Mouse (Mus musculus): ENCODE measurements around the gene Hsf2bp. TPM values are rescaled to one million over a fixed set of nuclear protein-coding genes. Genes with fewer than 3 reads are reported as not detected.

Gene Hsf2bp
- total and polyA plus RNA-seq, 3 experiments, result 0.34 to 1.0 (median 0.75) TPM

DNA sequence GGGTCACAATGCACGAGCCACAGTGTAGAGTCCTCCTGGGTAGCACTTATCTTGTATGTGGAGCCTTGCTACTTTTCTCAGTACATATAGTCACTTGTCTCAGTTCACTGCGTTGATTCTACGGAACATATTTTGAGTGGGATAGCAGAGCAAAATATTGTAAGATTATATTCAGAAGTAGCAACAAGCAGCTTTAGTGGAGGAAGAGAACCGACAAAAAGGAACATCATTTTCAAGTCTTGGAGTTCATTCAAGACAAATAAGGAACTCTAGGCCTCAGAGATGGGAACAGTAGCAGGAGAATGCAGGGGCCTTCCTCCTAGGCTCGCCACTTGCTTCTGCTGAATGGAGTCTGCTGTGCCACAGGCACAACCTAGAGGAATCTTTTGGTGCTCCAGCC, 10.4 kb upstream of the Hsf2bp start:
- dilution Hi-C loops (cut with MboI; ENCODE audit: extremely low pct_ligation_motif_present, extremely low pct_unique_long_range_greater_than_20kb, low sequenced_read_pairs), result no loop called here
- Histone ChIP-seq H3K79me2 (replicated peaks; ENCODE audit: control insufficient read depth, extremely low read depth, insufficient read depth, poor library complexity, severe bottlenecking) (peaks cover 51% of the 10 kb centered on the region), H3K9me3 (replicated peaks; ENCODE audit: low read length) (no peaks in the 10 kb centered on the region), H3K9ac (ENCODE audit: insufficient read depth, low read depth) (no peak overlapping the region), H3K27ac (ENCODE audit: insufficient read depth, low read depth) (no peak overlapping the region), H3K4me2 (ENCODE audit: insufficient read depth, low read depth, poor library complexity, severe bottlenecking) (no peak overlapping the region), H3K4me3 (replicated peaks in 1 of 3; ENCODE audit: low read depth in 2 of 3, low read length in 2 of 3, poor library complexity in 1 of 3) (no peak overlapping the region), H3K27me3 (replicated peaks) (no peaks in the 10 kb centered on the region), H3K36me3 (replicated peaks in 1 of 2; ENCODE audit: control insufficient read depth in 1 of 2, insufficient read depth in 1 of 2, low read length in 1 of 2) (peaks cover 58 to 98% of the 10 kb centered on the region in 2 experiments), H3K4me1 (ENCODE audit: control insufficient read depth in 1 of 2, insufficient read depth in 2 of 2) (peaks cover 0 to 22% of the 10 kb centered on the region in 2 experiments; a peak in 2 of 4 replicates)
- in situ Hi-C loops (cut with MboI; ENCODE audit: low pct_ligation_motif_present, low pct_unique_long_range_greater_than_20kb, low sequenced_read_pairs), result no loop called here
- TF ChIP-seq TBP (conservative IDR thresholded peaks at IDR 0.05; ENCODE audit: low read depth, low read length) (no peak), ZC3H11A (IDR thresholded peaks at IDR 0.05; ENCODE audit: low read depth, low read length) (no peak), MAZ (IDR thresholded peaks at IDR 0.05; ENCODE audit: low read depth, low read length) (no peak), MXI1 (IDR thresholded peaks at IDR 0.05; ENCODE audit: low read depth, low read length) (no peak), ELF1 (IDR thresholded peaks at IDR 0.05; ENCODE audit: low read depth, low read length) (no peak), NELFE (IDR thresholded peaks at IDR 0.05; ENCODE audit: low read depth, low read length) (no peak), ZMIZ1 (IDR thresholded peaks at IDR 0.05; ENCODE audit: low read depth, low read length) (no peak), ETS1 (conservative IDR thresholded peaks at IDR 0.05; ENCODE audit: low read depth, low read length) (no peak), PAX5 (IDR thresholded peaks at IDR 0.05; ENCODE audit: low read length) (no peak), POLR2A (IDR thresholded peaks at IDR 0.05; ENCODE audit: low read depth, low read length) (no peak), RAD21 (IDR thresholded peaks at IDR 0.05; ENCODE audit: low read depth, low read length) (no peak), HCFC1 (IDR thresholded peaks at IDR 0.05; ENCODE audit: low read depth, low read length) (no peak), USF1 (IDR thresholded peaks at IDR 0.05; ENCODE audit: low read depth, low read length) (no peak), MEF2A (IDR thresholded peaks at IDR 0.05; ENCODE audit: borderline replicate concordance, low read depth, low read length) (no peak), CHD1 (IDR thresholded peaks at IDR 0.05; ENCODE audit: low read depth, low read length) (no peak), JUND (conservative IDR thresholded peaks at IDR 0.05; ENCODE audit: low read depth, low read length) (no peak)
- DNase-seq (ENCODE audit: extremely low read depth), result no peak

DNA sequence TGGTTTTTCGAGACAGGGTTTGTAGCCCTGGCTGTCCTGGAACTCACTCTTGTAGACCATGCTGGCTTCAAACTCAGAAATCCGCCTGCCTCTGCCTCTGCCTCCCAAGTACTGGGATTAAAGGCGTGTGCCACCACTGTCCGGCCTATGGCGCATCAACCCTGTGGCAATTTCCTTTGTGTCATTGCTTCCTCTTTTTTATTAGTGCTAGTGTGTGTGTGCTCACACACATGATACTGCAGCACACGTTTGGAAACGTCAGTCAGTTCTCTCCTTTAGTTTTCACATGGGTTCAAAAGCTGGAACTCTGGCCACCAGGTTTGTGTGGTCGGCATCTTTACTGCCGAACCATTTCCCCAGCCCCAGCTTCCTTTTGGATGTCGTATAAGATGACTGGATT, 4.1 kb upstream of the Hsf2bp start:
- Histone ChIP-seq H3K27ac (ENCODE audit: insufficient read depth, low read depth) (no peak overlapping the region), H3K79me2 (replicated peaks; ENCODE audit: control insufficient read depth, extremely low read depth, insufficient read depth, poor library complexity, severe bottlenecking) (peaks cover 87% of the 10 kb centered on the region), H3K4me2 (ENCODE audit: insufficient read depth, low read depth, poor library complexity, severe bottlenecking) (no peak overlapping the region), H3K4me3 (replicated peaks in 1 of 3; ENCODE audit: low read depth in 2 of 3, low read length in 2 of 3, poor library complexity in 1 of 3) (no peak overlapping the region), H3K9ac (ENCODE audit: insufficient read depth, low read depth) (no peak overlapping the region), H3K27me3 (replicated peaks) (no peaks in the 10 kb centered on the region), H3K4me1 (ENCODE audit: control insufficient read depth in 1 of 2, insufficient read depth in 2 of 2) (peaks cover 5 to 64% of the 10 kb centered on the region in 2 experiments; a peak in 3 of 4 replicates), H3K9me3 (replicated peaks; ENCODE audit: low read length) (no peaks in the 10 kb centered on the region), H3K36me3 (replicated peaks in 1 of 2; ENCODE audit: control insufficient read depth in 1 of 2, insufficient read depth in 1 of 2, low read length in 1 of 2) (peaks cover 14 to 72% of the 10 kb centered on the region in 2 experiments)
- dilution Hi-C loops (cut with MboI; ENCODE audit: extremely low pct_ligation_motif_present, extremely low pct_unique_long_range_greater_than_20kb, low sequenced_read_pairs), result no loop called here
- no peak for DNase-seq (ENCODE audit: extremely low read depth)
- in situ Hi-C loops (cut with MboI; ENCODE audit: low pct_ligation_motif_present, low pct_unique_long_range_greater_than_20kb, low sequenced_read_pairs), result no loop called here
- TF ChIP-seq ETS1 (conservative IDR thresholded peaks at IDR 0.05; ENCODE audit: low read depth, low read length), result no peak
- TF ChIP-seq EP300 (IDR thresholded peaks at IDR 0.05; ENCODE audit: low read length), result no peak
- no peak for TF ChIP-seq USF2 (conservative IDR thresholded peaks at IDR 0.05; ENCODE audit: low read depth, low read length)
- TF ChIP-seq ZKSCAN1 (IDR thresholded peaks at IDR 0.05; ENCODE audit: borderline replicate concordance, low read depth, low read length), result no peak
- no peak for TF ChIP-seq MXI1 (IDR thresholded peaks at IDR 0.05; ENCODE audit: low read depth, low read length)
- no peak for TF ChIP-seq JUN (IDR thresholded peaks at IDR 0.05; ENCODE audit: insufficient read depth, low read depth, low read length)
- TF ChIP-seq UBTF (IDR thresholded peaks at IDR 0.05; ENCODE audit: low read depth, low read length), result no peak
- no peak for TF ChIP-seq E2F4 (IDR thresholded peaks at IDR 0.05; ENCODE audit: insufficient replicate concordance, low read depth, low read length)
- no peak for TF ChIP-seq CHD1 (IDR thresholded peaks at IDR 0.05; ENCODE audit: low read depth, low read length)
- no peak for TF ChIP-seq CHD2 (IDR thresholded peaks at IDR 0.05; ENCODE audit: low read length)
- no peak for TF ChIP-seq ZNF384 (IDR thresholded peaks at IDR 0.05; ENCODE audit: low read depth, low read length)
- TF ChIP-seq POLR2AphosphoS2 (IDR thresholded peaks at IDR 0.05; ENCODE audit: low read depth, low read length), result no peak
- no peak for TF ChIP-seq RAD21 (IDR thresholded peaks at IDR 0.05; ENCODE audit: low read depth, low read length)
- TF ChIP-seq MAX (IDR thresholded peaks at IDR 0.05; ENCODE audit: low read length), result no peak
- no peak for TF ChIP-seq PAX5 (IDR thresholded peaks at IDR 0.05; ENCODE audit: low read length)
- no peak for TF ChIP-seq NRF1 (IDR thresholded peaks at IDR 0.05; ENCODE audit: low read depth, low read length)

All from CH12.LX (cell line).